Mouse (Mus musculus): ENCODE data around the gene Copz2.
"Not testable (repeated sequence)": the region's sequence is repeated elsewhere in the genome, so short reads cannot be mapped to it uniquely, and the experiment has no call there.

Copz2 gene

GRCm38 (mm10) chr11:96828881-96829280 lies 20.8 kb upstream of the Copz2 start:
- DNase-seq (ENCODE audit: low spot score in 2 of 2) = no peak

DNA sequence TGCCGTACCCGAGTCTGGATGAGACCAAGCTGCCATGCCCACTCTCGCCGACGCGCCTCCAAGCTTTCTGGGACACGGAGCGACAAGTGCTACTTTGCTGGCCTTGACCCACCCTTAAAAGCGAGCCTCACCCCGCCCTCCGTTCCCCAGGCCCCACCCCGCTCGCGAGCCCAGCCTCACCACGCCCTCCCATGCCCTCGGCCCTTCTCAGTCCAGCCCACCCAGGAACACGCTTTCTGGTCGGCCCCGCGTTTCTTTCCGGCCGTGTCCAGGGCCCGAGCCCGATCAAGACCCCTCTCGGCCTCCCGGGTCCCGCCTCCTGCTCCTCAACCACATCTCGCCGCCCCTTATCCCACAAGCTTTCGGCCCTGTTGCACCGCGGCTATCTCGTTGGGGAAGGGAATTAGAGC lies 20.3 kb upstream of the Copz2 start:
- DNase-seq (ENCODE audit: low spot score in 2 of 2) = peak; percentile 87 to 91

DNA sequence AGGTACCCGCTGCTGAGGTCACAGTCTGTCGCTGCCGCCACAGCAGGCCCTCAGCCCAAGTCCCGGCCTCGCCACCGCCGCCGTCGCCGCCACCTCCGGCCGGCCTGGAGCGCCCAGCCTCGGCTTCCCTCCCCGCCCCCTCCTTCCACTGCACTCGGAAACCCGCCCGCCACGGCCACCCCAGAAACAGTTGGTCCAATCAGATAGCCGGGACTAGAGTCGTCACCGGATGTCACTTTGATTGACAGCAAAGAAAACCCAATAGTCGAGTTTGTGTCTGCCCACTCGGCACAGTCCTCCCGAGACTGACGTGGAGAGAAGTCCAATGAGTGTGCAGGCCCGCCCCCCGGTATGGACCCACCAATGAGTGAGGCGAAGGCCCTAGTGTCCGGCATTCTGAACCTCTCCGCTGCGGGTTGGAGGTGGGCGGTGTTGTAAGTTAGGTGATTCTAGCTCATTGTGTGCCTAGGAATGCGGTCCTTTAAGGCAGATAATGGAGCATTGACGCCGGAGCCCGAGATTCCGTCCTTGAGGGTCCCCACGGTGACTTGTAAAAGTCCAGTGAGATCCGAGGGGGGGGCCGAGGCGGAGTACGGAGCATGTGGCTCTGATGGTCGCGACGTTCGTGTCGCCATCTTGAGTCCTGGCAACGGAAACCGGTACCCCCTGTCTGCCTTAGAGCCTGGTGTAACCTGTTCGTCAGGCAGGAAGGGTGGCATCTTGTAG lies 19.7 kb upstream of the Copz2 start, which contains the start of gene Nfe2l1:
TSS of gene Nfe2l1 (minus strand) at position 156 of the 726 bp plus-strand sequence.
- DNase-seq (ENCODE audit: low spot score in 2 of 2) = peak; percentile 97 to 99

- DNase-seq (ENCODE audit: low spot score in 2 of 2) = no peak
Observed at GRCm38 (mm10) chr11:96830539-96831216, 19.0 kb upstream of the Copz2 start.

DNA sequence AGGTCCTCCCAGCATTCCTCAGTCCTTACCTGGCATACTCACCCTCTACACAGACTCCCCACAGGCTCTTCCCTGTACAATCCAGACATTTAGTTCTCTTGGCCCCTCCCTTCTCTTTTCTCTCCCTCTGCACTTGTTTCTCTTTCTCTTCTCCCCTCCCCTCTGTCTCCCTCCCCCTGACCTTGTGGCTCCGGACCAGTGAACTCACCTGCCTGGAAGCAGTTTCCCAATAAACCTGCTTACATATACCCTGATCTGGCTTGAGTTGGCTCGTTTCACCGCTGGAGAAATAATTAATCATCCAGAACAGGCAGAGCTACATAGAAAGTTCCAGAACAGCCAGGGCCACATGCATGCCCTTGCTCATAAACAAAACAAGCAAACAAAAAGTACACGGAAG lies 18.2 kb upstream of the Copz2 start:
- no peak for DNase-seq (ENCODE audit: low spot score in 2 of 2)

GRCm38 (mm10) chr11:96832541-96832940 lies 17.1 kb upstream of the Copz2 start:
- no peak for DNase-seq (ENCODE audit: low spot score in 2 of 2)

GRCm38 (mm10) chr11:96832973-96833372 lies 16.7 kb upstream of the Copz2 start:
- no peak for DNase-seq (ENCODE audit: low spot score in 2 of 2)

- DNase-seq (ENCODE audit: low spot score in 2 of 2) = no peak
Observed at GRCm38 (mm10) chr11:96834127-96834526, 15.5 kb upstream of the Copz2 start.

- no peak for DNase-seq (ENCODE audit: low spot score in 2 of 2)
Observed at GRCm38 (mm10) chr11:96837298-96837697, 12.4 kb upstream of the Copz2 start.

DNA sequence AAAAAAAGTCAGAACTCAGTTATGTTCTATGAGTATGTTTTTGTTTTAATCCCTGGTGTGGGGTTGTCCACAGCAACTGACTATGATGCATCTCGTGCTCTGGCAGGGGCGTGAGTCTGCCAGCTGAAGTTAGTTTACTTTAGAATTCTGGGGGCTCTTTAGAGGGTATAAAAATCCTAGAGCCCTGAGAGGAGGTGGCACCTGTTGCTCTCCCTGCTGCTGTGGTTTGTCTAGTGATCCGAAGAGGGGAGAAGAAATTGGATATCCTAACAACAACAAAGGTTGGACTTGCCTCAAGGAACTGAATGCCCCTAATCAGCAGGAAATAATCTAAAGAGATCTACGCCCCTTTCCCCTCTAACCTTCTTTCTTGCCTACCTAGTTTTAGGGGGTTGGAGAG lies 11.3 kb upstream of the Copz2 start:
- no peak for DNase-seq (ENCODE audit: low spot score in 2 of 2)

DNA sequence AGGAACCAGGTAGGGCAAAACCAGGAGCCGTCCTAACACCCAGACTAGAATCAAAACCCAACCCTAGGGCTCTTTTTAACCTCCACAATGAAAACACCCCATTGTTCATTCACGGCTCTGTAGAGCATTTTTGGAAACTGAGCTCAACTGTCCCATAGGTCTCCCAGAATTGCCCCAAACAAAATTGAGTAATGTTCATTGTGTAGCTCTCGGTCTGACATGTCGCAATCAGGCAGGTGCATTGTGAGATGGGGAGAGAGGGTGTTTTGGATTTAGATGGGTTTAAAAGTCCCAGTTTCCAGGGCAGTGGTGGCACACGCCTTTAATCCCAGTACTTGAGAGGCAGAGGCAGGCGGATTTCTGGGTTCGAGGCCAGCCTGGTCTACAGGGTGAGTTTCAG lies 10.2 kb upstream of the Copz2 start:
- no peak for DNase-seq (ENCODE audit: low spot score in 2 of 2)

DNA sequence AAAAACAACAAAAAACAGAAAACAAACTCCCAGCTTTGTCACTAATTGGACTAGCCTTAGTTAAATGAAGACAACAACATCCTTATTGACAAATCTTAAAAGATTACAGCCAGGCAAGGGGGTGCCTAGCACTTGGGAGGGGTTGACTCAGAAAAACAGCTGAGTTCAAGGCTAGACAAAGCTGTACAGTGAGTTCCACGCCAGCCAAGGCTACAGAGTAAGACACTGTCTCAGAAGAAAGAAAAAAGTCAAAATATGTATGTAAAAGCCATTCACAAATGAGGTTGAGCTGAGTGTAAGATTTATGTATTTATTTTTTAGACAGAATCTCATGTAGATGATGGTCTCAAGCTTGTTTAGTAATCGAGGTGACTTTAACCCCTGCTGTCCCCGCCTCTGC lies 9.8 kb upstream of the Copz2 start:
- DNase-seq (ENCODE audit: low spot score in 2 of 2) = no peak

DNA sequence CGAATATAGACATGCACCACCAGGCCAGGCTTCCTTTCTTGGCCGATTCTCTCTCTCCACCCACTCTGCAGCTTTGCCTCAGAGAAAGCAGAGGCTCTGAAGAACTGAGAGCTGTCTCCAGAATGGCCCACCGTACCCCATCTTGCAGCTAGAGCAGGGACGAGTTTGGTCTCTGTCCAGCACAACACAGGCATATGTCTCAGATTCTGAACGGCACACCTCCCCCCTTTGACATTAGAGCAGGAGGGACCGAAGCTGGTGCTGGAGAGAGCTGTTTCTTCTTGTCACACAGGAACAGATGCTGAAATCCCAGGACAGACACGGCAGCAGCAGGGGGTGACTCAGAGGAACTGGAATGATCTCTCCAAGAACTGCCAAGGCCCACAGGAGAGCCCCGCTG lies 9.4 kb upstream of the Copz2 start:
- no peak for DNase-seq (ENCODE audit: low spot score in 2 of 2)

DNA sequence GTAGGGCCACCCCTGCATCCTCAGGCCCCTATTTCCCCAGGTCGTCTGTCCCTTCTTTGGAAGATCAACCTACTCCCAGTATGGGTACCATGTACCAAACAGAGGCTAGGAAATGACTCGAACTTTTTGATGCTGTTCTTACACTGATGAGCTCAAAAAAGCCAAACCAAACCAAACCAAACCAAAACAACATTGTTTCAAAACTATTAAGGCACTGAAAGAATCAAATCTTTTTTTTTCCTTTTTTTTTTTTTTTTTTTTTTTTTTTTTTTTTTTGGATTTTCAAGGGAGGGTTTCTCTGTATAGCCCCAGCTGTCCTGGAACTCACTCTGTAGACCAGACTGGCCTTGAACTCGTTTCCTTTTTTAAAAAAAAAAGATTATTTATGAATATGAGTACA lies 6.0 kb upstream of the Copz2 start:
- DNase-seq (ENCODE audit: low spot score in 2 of 2) = no peak

DNA sequence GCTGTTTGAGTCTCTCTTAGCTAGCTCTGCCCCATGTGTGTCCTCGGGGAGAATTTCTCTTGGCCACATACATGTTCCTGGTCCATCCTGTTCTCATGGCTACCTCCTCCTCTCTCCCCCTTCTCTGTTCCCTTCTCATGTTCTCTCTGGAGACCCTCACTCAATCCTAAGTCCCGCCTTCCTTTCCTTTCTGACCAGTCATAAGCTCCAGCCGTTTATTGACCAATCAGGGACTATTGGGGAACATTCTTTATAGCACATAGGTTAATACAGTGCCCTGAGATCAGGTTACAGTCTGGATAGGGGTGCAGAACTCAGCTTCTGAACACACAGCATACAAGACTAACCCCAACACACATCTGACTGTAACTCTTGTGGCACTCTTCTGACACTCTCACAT lies 2.4 kb upstream of the Copz2 start:
- no peak for DNase-seq (ENCODE audit: low spot score in 2 of 2)

DNA sequence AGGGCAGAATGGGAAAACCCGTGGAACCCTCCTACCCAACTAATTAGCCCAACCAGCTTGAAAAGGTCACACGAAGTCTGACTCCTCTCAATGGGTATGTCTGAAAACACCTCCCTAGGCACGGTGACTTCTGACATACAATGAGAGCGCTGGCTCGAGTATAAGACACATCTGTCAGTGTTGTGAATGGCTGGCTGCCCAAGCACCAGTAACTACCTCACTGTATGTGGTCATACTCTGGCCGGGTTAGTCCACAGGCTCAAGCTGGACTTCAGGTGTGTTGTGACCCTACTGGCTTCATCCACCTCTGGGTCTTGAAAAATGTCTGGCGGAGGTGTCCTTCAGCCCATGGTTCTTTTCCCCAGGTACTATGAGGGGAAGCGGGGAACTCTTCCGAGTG lies 976 bp upstream of the Copz2 start:
- DNase-seq (ENCODE audit: low spot score in 2 of 2) = no peak

DNA sequence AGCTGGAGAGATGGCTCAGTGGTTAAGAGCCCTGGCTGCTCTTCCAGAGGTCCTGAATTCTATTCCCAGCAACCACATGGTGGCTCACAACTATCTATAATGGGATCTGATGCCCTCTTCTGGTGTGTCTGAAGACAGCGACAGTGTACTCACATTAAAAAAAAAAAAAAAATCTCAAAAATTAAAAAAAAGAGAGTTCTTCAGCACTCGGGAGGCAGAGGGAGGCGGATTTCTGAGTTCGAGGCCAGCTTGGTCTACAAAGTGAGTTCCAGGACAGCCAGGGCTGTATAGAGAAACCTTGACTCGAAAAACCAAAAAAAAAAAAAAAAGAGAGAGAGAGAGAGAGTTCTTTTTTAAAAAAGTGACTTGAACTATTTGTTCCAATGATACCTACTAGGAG lies 525 bp upstream of the Copz2 start:
- DNase-seq (ENCODE audit: low spot score in 2 of 2) = not testable (repeated sequence)

- peak in 1 of 2 experiments; percentile 28 for DNase-seq (ENCODE audit: low spot score in 2 of 2)
Observed at GRCm38 (mm10) chr11:96857446-96857845, 7.8 kb downstream of the Copz2 start.

DNA sequence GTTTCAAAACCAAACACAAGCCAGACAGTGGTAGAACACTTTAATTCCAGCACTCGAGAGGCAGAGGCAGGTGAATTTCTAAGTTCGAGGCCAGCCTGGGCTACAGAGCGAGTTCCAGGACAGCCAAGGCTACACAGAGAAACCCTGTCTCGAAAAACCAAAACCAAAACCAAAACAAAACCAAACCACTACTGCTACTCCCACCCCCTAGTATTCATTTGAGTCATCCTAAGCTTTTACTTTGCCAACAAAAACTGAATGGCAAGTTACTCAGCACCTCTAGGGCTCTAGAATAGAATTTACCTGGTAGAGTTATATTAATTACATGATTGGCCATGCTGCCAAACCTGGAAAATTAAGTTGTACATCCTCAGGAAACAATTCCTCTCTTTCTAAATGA lies 10.0 kb downstream of the Copz2 start:
- no peak for DNase-seq (ENCODE audit: low spot score in 2 of 2)

DNA sequence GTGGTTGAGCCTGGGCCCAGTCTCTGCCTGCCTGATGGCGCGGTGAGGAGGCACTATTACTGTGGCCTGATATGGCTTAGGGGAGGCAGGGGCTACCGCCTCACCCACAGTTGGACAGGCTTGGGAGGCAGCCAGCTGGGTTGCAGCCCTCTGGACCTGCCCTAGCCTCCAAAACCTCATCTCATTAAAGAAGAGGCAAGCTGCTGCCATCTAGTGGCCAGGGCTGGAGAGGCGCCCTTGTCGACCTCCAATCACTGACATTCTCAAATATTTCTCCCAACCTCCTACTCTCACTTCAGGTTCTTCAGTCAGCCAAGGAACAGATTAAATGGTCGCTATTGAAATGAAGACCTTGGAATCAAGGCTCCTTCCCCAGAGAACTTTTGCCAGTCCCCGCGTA lies 10.9 kb downstream of the Copz2 start:
- peak; percentile 70 to 85 for DNase-seq (ENCODE audit: low spot score in 2 of 2)

DNA sequence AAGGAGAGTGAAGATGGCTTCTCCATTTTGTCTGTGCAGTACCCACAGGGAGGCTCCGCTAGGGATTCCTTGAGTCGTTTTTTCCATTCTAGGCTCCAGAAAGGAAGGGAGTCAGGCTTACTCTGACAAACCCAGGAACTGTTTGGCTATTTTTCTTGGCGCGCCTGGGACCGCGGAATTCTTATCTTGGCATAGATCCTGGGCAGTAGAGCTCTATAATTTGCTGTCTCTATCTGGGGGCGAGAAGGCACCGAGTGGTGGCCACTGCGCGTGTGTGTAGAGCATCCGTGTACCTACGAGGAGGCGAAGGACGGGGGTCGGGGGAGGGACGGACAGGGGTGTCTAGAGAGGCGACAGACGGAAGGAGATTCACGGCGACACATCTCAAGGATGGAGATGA lies 11.8 kb downstream of the Copz2 start:
- peak; percentile 35 to 52 for DNase-seq (ENCODE audit: low spot score in 2 of 2)

- DNase-seq (ENCODE audit: low spot score in 2 of 2) = peak; percentile 91 to 94
Observed at GRCm38 (mm10) chr11:96861878-96862289, 12.2 kb downstream of the Copz2 start.

DNA sequence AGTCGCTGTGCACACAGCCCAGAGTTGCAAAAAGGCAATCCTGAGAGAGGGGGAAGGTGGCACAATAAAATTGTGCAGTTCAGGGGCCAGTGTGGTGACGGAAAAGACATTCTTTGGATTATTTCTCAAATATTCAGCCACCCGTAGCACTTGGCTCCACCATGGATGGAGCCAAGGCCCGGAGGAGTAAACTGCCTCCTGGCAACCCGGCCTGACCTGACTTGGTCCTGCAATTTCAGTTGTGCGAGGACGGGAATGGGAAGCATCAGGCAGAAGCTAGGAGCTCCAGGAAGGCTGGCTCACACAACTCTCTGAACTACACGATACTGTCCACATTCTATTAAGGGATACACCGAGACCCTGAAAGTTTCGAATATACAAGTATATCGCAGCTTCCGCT lies 12.9 kb downstream of the Copz2 start:
- DNase-seq (ENCODE audit: low spot score in 2 of 2) = no peak
